Mouse (Mus musculus) hindbrain, postnatal 0 days (tissue): Measurements from ENCODE around the gene Gm6583. TPM values are rescaled to one million over a fixed set of nuclear protein-coding genes. Genes with fewer than 3 reads are reported as not detected.

Source experiments
- ATAC-seq: fragments of 200-750 bp; cut with Nextera tagmentation; 2 replicates; pipeline ENCODE4 v1.8.0; 2017; ENCODE audit warnings: mild to moderate bottlenecking, moderate TSS enrichment, moderate library complexity
- DNase-seq: peaks from one replicate; pipeline ENCODE4 v3.0.0-alpha.2; 2015; ENCODE audit warnings: low spot score
- H3K27ac ChIP-seq: fragments of 300-500 bp; sonication (generic); 2 replicates; pipeline ENCODE4 v1.5.1; 2014; ENCODE audit warnings: mild to moderate bottlenecking
- H3K27me3 ChIP-seq: fragments of 300-500 bp; sonication (generic); 2 replicates; pipeline ENCODE4 v1.6.1; 2014; ENCODE audit warnings: low read length, mixed read lengths; ENCODE audit not compliant: insufficient read depth
- H3K36me3 ChIP-seq: fragments of 300-500 bp; sonication (generic); 2 replicates; pipeline ENCODE4 v1.6.1; 2014; ENCODE audit warnings: low read length, mixed read lengths; ENCODE audit not compliant: insufficient read depth
- H3K4me1 ChIP-seq: fragments of 300-500 bp; sonication (generic); 2 replicates; pipeline ENCODE4 v1.6.1; 2014; ENCODE audit warnings: antibody characterized with exemption, low read length, mixed read lengths; ENCODE audit not compliant: insufficient read depth
- H3K4me2 ChIP-seq: fragments of 300-500 bp; sonication (generic); 2 replicates; pipeline ENCODE4 v1.6.1; 2014; ENCODE audit warnings: low read depth, mild to moderate bottlenecking, low read length, moderate library complexity, mixed read lengths
- H3K4me3 ChIP-seq: fragments of 300-500 bp; sonication (generic); 2 replicates; pipeline ENCODE4 v1.5.1; 2014; ENCODE audit warnings: low read length
- H3K9ac ChIP-seq: fragments of 300-500 bp; sonication (generic); replicated peaks from 2 replicates; pipeline ENCODE4 v1.6.1; 2014; ENCODE audit warnings: mild to moderate bottlenecking, low read length, moderate library complexity, mixed read lengths
- H3K9me3 ChIP-seq: fragments of 300-500 bp; sonication (generic); 2 replicates; pipeline ENCODE4 v1.6.1; 2016; ENCODE audit warnings: low read length, mixed read lengths
- CTCF ChIP-seq: IDR thresholded peaks from 2 replicates; pipeline ENCODE4 v1.5.1; 2016; ENCODE audit warnings: antibody characterized with exemption, control low read depth, low read depth
- WGBS: fragments of 180-500 bp; shearing (Covaris S2); extraction: QIAGEN DNeasy Blood & Tissue Kit; methylation state at CpG from one replicate; pipeline ENCODE4 v1.1.7; 2014; 5-methylcytosine and 5-hydroxymethylcytosine counted together
- polyA plus RNA-seq: library from polyadenylated mRNA; unstranded; fragments of >200 nt; fragmentation: Nextera tagmentation; extraction: Ambion mirVana; gene quantifications from 2 replicates; pipeline ENCODE4 v1.2.1, GENCODE M21; 2015
- total RNA-seq: library from RNA; depleted of rRNA; stranded (reverse); fragments of >200 nt; gene quantifications from 2 replicates; pipeline ENCODE4 v1.2.3, GENCODE M21; 2014

Gene Gm6583
- total and polyA plus RNA-seq, 2 experiments from 2014 or later, result 0.06 TPM; not detected in 1

DNA sequence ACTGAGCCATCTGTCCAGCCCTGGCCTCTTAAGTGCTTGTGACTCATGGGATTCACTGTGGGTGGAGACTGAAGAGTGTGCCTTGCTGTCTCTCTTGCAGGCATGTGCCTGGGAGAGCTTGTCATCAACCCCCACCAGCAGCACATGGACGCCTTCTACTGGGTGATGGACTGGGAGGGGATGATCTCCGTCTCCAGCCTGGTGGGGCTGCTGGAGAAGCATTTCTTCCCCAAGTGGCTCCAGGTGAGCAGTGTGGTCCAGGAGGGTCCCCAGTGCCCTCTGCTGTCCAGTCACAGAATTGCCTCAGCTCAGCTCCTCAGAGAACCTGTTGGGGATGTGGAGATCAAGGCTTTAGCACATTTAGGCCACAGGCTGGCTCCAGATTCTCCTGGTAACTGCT lies 20.4 kb downstream of the Gm6583 start:
- WGBS, result 21% methylated on average over 2 of the region's 2 CpGs
- Histone ChIP-seq H3K36me3 (peaks cover 81% of the 10 kb centered on the region), H3K9me3 (no peaks in the 10 kb centered on the region), H3K27ac (no peak overlapping the region), H3K4me2 (no peak overlapping the region), H3K4me1 (no peaks in the 10 kb centered on the region), H3K27me3 (no peaks in the 10 kb centered on the region), H3K4me3 (no peak overlapping the region), H3K9ac (no peak overlapping the region)
- DNase-seq, result peak; percentile 58
- peak; percentile 25; the same call in 1 of the 2 replicates for ATAC-seq
- TF ChIP-seq CTCF, result peak; percentile 78

DNA sequence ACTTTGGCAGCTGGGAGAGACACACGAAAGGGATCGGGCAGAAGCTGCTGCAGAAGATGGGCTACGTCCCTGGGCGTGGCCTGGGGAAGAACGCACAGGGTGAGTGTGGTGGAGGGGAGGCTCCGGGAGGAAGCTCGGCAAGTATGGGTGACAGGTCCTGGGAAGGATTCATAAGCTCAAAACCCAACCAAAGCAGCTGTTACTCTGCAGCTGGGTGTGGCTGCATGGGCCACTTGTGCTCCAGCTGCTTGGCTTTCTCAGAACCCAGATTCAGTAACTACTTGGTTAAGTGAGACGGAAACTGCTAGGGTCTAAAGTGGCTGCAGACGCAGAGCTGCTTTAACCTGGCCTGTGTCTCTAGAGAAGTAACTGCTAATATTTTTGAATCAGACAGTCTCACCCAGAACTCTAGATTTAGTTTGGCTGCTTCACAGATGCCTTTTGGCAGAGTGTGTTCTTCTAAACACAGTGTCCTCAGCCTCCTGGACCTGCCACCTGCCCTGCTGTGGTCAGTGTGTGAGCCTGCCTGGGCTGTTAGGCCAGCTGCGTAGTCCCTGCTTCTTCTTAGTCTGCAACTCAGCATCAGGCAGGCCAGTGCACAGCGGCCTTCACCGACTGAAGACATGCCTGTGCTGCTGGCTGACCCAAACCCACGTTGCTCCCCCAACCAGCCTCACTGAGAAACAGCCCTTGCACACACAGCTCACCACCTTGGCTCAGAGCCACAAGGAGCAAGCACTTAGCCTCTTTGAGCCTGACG lies 25.8 kb downstream of the Gm6583 start:
- DNase-seq, result no peak
- 93% methylated on average over 14 of the region's 14 CpGs for WGBS

DNA sequence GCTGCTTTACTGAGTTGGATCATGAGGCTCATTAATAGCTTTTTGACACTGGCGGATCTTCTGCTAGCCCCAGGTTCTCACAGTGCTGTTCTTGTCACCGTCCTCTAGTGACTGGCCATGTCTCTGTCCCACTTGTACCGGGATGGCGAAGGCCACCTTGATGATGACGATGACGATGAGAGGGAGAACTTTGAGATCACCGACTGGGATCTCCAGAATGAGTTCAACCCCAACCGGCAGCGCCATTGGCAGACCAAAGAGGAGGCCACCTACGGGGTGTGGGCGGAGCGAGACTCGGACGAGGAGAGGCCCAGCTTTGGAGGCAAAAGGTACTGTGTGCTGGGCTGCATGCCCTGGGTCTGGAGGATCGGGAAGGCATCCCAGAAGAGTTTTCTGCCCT lies 28.0 kb downstream of the Gm6583 start:
- Histone ChIP-seq H3K27me3 (no peaks in the 10 kb centered on the region), H3K9me3 (no peaks in the 10 kb centered on the region), H3K4me3 (no peak overlapping the region), H3K9ac (no peak overlapping the region), H3K4me1 (peaks cover 6% of the 10 kb centered on the region), H3K27ac (no peak overlapping the region), H3K36me3 (peaks cover 40% of the 10 kb centered on the region), H3K4me2 (no peak overlapping the region)
- no peak for DNase-seq
- 92% methylated on average over 15 of the region's 15 CpGs for WGBS
- TF ChIP-seq CTCF, result no peak
- ATAC-seq, result no peak

More for the DNA sequence above, 25.8 kb downstream of the Gm6583 start:
- Histone ChIP-seq H3K4me2 (no peak overlapping the region), H3K9ac (no peak overlapping the region), H3K4me1 (peaks cover 6% of the 10 kb centered on the region), H3K9me3 (no peaks in the 10 kb centered on the region), H3K27me3 (no peaks in the 10 kb centered on the region), H3K4me3 (no peak overlapping the region), H3K27ac (no peak overlapping the region), H3K36me3 (peaks cover 60% of the 10 kb centered on the region)
- TF ChIP-seq CTCF, result no peak
- ATAC-seq, result no peak

DNA sequence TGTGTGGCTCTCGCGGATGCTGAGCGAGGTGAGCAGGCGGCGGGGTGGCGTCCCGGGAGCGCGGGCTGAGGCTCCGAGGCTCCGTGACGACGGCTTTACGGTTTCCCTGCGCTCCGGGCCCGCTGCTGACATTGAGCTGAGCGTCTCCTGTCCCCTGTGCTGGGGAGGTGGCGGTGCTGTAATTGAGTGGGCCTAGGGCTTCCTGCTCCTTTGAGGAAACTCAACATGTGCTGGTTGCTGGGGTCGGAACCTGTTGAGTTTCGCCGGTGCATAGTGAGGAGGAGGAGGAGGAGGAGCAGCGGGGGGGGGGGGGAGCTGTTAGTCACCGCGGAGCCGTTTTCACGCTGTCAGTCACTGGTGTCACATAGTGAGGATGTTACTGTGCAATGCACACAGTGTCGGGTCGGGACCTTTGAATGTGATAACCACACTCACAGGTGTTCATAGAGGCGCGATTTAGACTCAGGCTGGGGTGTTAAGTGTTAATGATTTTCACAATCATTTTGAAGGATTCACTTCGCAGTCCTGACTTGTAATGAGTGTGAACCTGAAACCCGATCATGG lies 29.3 kb downstream of the Gm6583 start:
- no peaks in the 10 kb centered on the region for H3K9me3 ChIP-seq
- peaks cover 6% of the 10 kb centered on the region for H3K4me1 ChIP-seq
- H3K9ac ChIP-seq, result peak overlapping the region; percentile 65
- no peaks in the 10 kb centered on the region for H3K27me3 ChIP-seq
- WGBS, result 3% methylated on average over 32 of the region's 33 CpGs
- no peak for TF ChIP-seq CTCF
- ATAC-seq, result peak; percentile 62; the same call in 1 of the 2 replicates
- peaks cover 27% of the 10 kb centered on the region for H3K36me3 ChIP-seq
- DNase-seq, result no peak
- peak overlapping the region; percentile 86 for H3K4me2 ChIP-seq
- H3K4me3 ChIP-seq, result peak overlapping the region; percentile 72
- peak overlapping the region; percentile 82; the same call in 1 of the 2 replicates for H3K27ac ChIP-seq

DNA sequence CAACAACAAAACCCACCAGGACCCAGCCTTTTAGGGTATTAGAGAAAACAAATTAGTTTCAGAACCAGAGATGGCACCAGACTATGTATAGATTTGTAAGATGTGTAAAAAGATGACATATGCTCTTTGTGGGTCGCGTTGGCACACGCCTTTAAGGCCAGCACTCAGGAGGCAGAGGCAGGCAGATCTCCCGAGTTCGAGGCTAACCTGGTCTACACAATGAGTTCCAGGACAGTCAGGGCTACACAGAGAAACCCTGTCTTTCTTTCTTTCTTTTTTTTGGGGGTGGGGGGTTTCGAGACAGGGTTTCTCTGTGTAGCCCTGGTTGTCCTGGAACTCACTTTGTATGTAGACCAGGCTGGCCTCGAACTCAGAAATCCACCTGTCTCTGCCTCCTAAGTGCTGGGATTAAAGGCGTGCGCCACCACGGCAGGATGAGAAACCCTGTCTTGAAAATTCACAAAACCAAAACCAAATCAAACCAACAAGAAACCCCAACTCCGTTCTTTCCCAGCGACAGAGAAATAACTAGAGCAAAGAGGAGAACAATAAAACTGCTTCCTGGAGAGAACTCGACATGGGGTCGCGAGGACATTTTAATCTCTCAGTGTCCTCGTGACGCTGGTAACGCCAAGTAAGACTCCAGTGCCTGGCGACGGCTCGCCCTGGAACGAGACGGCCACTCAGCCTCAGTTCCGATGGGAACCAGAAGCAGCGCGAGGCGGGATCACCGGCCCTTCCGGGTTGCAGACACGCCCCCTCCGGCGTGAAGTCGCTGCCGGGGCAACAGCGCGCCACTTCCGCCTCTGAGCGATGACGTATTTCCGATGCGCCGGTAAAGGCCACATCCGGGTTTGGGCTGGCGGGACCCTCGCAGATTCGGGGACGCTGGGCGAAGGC lies 30.0 kb downstream of the Gm6583 start, which contains the start of gene Tfip11:
Tfip11 (plus strand) TSS at position 813 of the 900 bp plus-strand sequence.
- H3K9me3 ChIP-seq, result no peaks in the 10 kb centered on the region
- peak within 1 kb of the TSS; percentile 65 for H3K9ac ChIP-seq
- peak within 1 kb of the TSS; percentile 72 for H3K4me3 ChIP-seq
- ATAC-seq, result peak; percentile 96
- H3K4me1 ChIP-seq, result peaks cover 6% of the 10 kb centered on the region
- WGBS, result 10% methylated on average over 48 of the region's 48 CpGs
- peak within 1 kb of the TSS; percentile 86 for H3K4me2 ChIP-seq
- peaks cover 20% of the 10 kb centered on the region for H3K36me3 ChIP-seq
- no peaks in the 10 kb centered on the region for H3K27me3 ChIP-seq
- H3K27ac ChIP-seq, result peak within 1 kb of the TSS; percentile 82
- TF ChIP-seq CTCF, result peak; percentile 46
- DNase-seq, result peak; percentile 99
